Mouse (Mus musculus): Measurements from ENCODE around the gene Ccdc141.

The Ccdc141 gene

GRCm38 (mm10) chr2:77170633-77171105, at the start of gene Ccdc141:
Gene Ccdc141 (minus strand): TSS chr2:77170636.
- CTCF ChIA-PET: interaction anchor here in 3 of 4 experiments (0.6 to 1.4 kb wide), 7 partner anchors 9 to 622 kb away, joined by 3 to 14 read pairs (median 3); no protein-coding TSS in a partner anchor
- POLR2A ChIA-PET: interaction anchor here (0.5 to 6.1 kb wide), 25 partner anchors 9 to 585 kb away, joined by 3 to 41 read pairs (median 4); partner anchors contain the start of gene Sestd1 (in 2 of the 4)

DNA sequence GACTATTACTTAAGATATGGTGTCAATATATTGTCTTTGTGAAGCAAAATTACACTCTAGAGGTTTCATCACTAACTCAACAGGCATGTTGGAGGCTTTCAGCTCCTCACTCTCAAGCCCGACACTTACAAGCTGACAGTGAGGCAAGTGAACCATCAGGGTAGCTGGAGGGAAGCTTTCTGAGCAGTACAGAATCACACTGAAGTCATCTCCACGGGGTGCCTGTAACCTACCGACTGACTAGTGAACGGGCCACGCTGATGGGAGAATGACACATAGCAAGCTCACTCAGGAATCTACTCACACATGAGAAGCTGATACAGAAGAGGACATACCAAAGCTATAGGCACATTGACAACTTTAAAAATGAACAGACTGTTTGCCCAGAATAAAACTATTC, 42.4 kb upstream of the Ccdc141 start:
- ChIA-PET CTCF (interaction anchor here in 1 of 4 experiments (1.4 kb wide), 1 partner anchor 10 kb away, joined by 3 read pairs; no protein-coding TSS in a partner anchor), POLR2A (no interaction called here)

GRCm38 (mm10) chr2:77206951-77207350, 36.5 kb upstream of the Ccdc141 start:
- ChIA-PET POLR2A (no interaction called here), CTCF (no interaction called here)

- POLR2A ChIA-PET: no interaction called here
- CTCF ChIA-PET: interaction anchor here in 2 of 4 experiments (0.8 to 1.5 kb wide), 3 partner anchors 9 to 142 kb away, joined by 3 to 4 read pairs (median 3); no protein-coding TSS in a partner anchor
Observed at GRCm38 (mm10) chr2:77203916-77204315, 33.5 kb upstream of the Ccdc141 start.

- ChIA-PET CTCF (interaction anchor here in 1 of 4 experiments (0.6 kb wide), 1 partner anchor 122 kb away, joined by 3 read pairs; no protein-coding TSS in a partner anchor), POLR2A (no interaction called here)
Observed at GRCm38 (mm10) chr2:77201900-77202299, 31.5 kb upstream of the Ccdc141 start.

DNA sequence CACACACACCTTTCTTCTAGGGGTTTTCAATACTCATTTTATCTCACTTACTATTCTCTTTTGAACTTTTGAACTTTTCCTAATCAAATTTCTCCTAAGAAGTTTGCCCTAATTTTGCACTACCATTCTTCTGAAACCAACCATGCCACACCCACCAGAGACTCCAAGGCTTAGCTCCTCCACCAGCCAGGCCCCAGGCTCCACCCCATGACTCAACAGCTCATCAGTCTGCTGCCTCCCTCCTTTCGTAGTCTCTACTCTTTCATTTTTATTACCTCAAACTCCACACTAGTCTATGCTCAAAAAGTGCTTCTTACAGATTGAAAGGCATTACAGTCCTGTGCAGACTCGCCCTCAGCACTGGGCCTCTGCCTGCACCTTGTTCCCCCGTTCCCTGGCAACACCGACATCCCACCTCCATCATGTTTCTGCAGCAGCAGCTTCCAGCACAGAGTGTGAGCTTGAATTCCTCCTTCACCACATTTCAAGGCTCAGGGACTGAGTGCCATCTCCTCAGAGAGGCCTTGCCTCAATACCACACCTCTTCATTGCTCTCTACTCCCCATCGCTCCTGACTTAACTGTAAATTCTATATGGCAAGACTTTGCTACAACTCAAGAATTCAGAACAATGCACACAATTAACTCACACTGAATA, 30.6 kb upstream of the Ccdc141 start:
- ChIA-PET CTCF (interaction anchor here in 2 of 4 experiments (0.7 kb wide), 2 partner anchors 88 to 499 kb away, joined by 3 to 4 read pairs; no protein-coding TSS in a partner anchor), POLR2A (interaction anchor here in 2 of 4 experiments (0.6 kb wide), 2 partner anchors 20 to 30 kb away, joined by 3 read pairs; no protein-coding TSS in a partner anchor)

DNA sequence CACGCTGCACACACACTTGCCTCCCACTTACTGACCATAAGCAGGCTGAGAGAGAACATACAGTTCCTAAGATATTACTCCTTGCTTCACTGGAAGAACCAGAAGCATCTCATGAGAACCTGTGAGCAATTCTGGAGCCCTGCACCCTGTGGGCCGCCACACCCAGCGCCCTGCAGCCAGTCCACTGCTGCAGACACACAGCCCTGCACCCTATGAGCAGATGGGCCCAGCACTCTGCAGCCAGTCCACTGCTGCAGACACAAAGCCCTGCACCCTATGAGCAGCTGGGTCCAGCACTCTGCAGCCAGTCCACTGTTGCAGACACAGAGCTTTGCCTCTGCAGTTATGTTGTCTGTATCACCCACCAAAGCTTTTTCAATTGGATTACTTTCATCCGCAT, 29.9 kb upstream of the Ccdc141 start:
- ChIA-PET POLR2A (no interaction called here), CTCF (no interaction called here)

DNA sequence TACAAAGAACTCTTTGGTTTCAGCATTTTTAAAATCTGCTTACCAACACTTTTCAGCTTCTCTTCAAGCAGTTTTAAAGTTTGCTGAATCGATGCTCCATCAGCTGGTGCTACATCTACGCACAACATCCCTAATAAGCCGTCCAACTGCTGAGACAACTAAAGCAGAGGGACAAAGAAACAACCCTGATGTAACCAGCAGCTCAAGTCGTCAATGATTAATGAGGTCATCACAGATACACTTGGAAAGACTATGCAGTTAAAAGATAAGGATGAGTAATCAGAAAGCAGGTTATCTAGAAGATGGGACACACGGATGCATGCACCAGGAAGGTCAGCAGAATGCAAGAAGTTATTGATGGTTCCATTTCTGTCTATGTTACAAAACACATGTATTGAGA, 27.8 kb upstream of the Ccdc141 start:
- CTCF ChIA-PET: no interaction called here
- POLR2A ChIA-PET: no interaction called here

GRCm38 (mm10) chr2:77196819-77197218, 26.4 kb upstream of the Ccdc141 start:
- CTCF ChIA-PET: no interaction called here
- POLR2A ChIA-PET: no interaction called here

- ChIA-PET POLR2A (no interaction called here), CTCF (interaction anchor here in 3 of 4 experiments (0.6 to 2.0 kb wide), 5 partner anchors 13 to 149 kb away, joined by 3 to 4 read pairs (median 3); no protein-coding TSS in a partner anchor)
Observed at GRCm38 (mm10) chr2:77195056-77195455, 24.6 kb upstream of the Ccdc141 start.

- ChIA-PET POLR2A (interaction anchor here in 2 of 4 experiments (1.3 to 1.8 kb wide), 3 partner anchors 11 to 22 kb away, joined by 4 read pairs; partner anchors contain the start of gene Ccdc141 (in 1 of the 2)), CTCF (no interaction called here)
Observed at GRCm38 (mm10) chr2:77191811-77192210, 21.4 kb upstream of the Ccdc141 start.

DNA sequence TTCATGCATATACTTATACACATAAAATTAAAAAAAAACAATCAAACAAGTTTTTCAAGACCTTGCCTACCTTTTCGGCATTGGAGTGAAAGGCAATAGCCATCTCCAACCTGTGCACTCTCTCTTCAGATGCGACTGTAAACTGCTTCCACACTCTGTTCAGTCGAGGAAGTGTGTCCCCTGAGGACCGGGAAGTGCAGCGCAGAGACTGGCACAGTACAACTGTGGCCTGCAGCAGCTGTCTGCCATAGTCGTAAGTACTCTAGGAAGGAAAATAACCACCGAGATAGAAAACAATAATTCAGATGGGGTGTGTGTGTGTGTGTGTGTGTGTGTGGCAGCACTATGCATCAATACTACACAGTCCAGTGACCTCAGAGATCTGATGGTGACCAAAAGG, 20.5 kb upstream of the Ccdc141 start:
- POLR2A ChIA-PET: interaction anchor here in 1 of 4 experiments (1.3 to 1.8 kb wide), 2 partner anchors 10 to 11 kb away, joined by 4 read pairs; no protein-coding TSS in a partner anchor
- CTCF ChIA-PET: interaction anchor here in 1 of 4 experiments (1.5 kb wide), 1 partner anchor 10 kb away, joined by 5 read pairs; no protein-coding TSS in a partner anchor

DNA sequence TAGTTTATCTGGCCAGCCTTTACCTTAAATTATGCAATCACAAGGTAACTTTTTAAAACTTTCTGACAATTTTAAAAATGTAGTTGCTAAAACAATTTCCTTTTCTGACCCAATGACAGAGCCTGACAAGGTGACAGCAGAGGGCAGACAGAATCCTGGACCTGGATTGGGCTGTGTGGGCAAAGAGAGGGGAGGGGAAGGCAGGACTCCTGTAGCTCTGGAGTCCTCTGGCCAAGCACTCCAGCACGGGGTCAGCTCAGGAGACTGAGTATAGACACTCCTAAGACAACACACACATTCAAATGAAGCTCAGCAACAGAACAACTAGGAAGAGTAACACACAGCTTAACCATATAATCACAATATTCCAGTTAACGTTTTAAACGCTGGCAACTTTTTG, 19.9 kb upstream of the Ccdc141 start:
- ChIA-PET POLR2A (interaction anchor here in 1 of 4 experiments (1.2 to 1.8 kb wide), 2 partner anchors 9 to 14 kb away, joined by 3 to 4 read pairs; no protein-coding TSS in a partner anchor), CTCF (interaction anchor here in 1 of 4 experiments (1.5 kb wide), 1 partner anchor 10 kb away, joined by 5 read pairs; no protein-coding TSS in a partner anchor)

- ChIA-PET POLR2A (interaction anchor here in 1 of 4 experiments (1.2 kb wide), 1 partner anchor 14 kb away, joined by 3 read pairs; no protein-coding TSS in a partner anchor), CTCF (interaction anchor here in 1 of 4 experiments (1.5 kb wide), 1 partner anchor 9 kb away, joined by 5 read pairs; no protein-coding TSS in a partner anchor)
Observed at GRCm38 (mm10) chr2:77189671-77190070, 19.2 kb upstream of the Ccdc141 start.

GRCm38 (mm10) chr2:77187501-77187900, 17.1 kb upstream of the Ccdc141 start:
- ChIA-PET CTCF (no interaction called here), POLR2A (interaction anchor here in 1 of 4 experiments (1.2 kb wide), 1 partner anchor 9 kb away, joined by 4 read pairs; no protein-coding TSS in a partner anchor)

- CTCF ChIA-PET: no interaction called here
- POLR2A ChIA-PET: interaction anchor here in 1 of 4 experiments (1.2 kb wide), 1 partner anchor 8 kb away, joined by 4 read pairs; no protein-coding TSS in a partner anchor
Observed at GRCm38 (mm10) chr2:77186912-77187311, 16.5 kb upstream of the Ccdc141 start.

- ChIA-PET CTCF (interaction anchor here in 2 of 4 experiments (1.1 to 1.5 kb wide), 2 partner anchors 157 to 158 kb away, joined by 3 to 4 read pairs; no protein-coding TSS in a partner anchor), POLR2A (interaction anchor here in 1 of 4 experiments (0.7 to 2.2 kb wide), 2 partner anchors 13 to 106 kb away, joined by 3 to 6 read pairs; partner anchors contain the start of gene Ccdc141)
Observed at GRCm38 (mm10) chr2:77184049-77184571, 13.7 kb upstream of the Ccdc141 start.

- ChIA-PET CTCF (no interaction called here), POLR2A (interaction anchor here in 1 of 4 experiments (0.7 to 0.8 kb wide), 2 partner anchors 15 to 106 kb away, joined by 3 read pairs; no protein-coding TSS in a partner anchor)
Observed at GRCm38 (mm10) chr2:77183646-77184045, 13.2 kb upstream of the Ccdc141 start.

GRCm38 (mm10) chr2:77182996-77183380, 12.6 kb upstream of the Ccdc141 start:
- ChIA-PET CTCF (interaction anchor here in 1 of 4 experiments (1.0 kb wide), 1 partner anchor 12 kb away, joined by 3 read pairs; no protein-coding TSS in a partner anchor), POLR2A (interaction anchor here in 1 of 4 experiments (0.8 kb wide), 1 partner anchor 15 kb away, joined by 3 read pairs; no protein-coding TSS in a partner anchor)

Measured in embryonic stem cell, embryonic (primary cell).